Mouse (Mus musculus) layer of hippocampus, postnatal 10 days (tissue): Measurements from ENCODE around the gene Ndufb2. TPM values are rescaled to one million over a fixed set of nuclear protein-coding genes. Genes with fewer than 3 reads are reported as not detected.

Experiments used
- DNase-seq, 2 experiments: peaks; one replicate each; pipeline ENCODE4 v3.0.0; 2021; ENCODE audit warnings: low spot score in 2 of 2
- long read RNA-seq: library from polyadenylated mRNA; stranded (forward); transcript quantifications from one replicate; pipeline ENCODE4 v2.0.0, GENCODE M21; 2023
- total RNA-seq, 2 experiments: library from RNA; stranded (reverse); gene quantifications; 2 replicates each; pipeline ENCODE4 v1.2.3; 2021

Ndufb2 gene
- total RNA-seq: 100 to 1,000 TPM; 183 to 201 TPM
- long read RNA-seq, full-length matches to known transcripts: 243 of 293 reads
- long read RNA-seq, partial matches to known transcripts: 4 of 293 reads
- long read RNA-seq, other reads (novel, unspliced or antisense): 46 of 293 reads

- peak; percentile 94 to 95 for DNase-seq
Measured at GRCm38 (mm10) chr6:39592401-39593214, at the start of gene Ndufb2. Gene Ndufb2 (plus strand): TSS chr6:39592574.

DNA sequence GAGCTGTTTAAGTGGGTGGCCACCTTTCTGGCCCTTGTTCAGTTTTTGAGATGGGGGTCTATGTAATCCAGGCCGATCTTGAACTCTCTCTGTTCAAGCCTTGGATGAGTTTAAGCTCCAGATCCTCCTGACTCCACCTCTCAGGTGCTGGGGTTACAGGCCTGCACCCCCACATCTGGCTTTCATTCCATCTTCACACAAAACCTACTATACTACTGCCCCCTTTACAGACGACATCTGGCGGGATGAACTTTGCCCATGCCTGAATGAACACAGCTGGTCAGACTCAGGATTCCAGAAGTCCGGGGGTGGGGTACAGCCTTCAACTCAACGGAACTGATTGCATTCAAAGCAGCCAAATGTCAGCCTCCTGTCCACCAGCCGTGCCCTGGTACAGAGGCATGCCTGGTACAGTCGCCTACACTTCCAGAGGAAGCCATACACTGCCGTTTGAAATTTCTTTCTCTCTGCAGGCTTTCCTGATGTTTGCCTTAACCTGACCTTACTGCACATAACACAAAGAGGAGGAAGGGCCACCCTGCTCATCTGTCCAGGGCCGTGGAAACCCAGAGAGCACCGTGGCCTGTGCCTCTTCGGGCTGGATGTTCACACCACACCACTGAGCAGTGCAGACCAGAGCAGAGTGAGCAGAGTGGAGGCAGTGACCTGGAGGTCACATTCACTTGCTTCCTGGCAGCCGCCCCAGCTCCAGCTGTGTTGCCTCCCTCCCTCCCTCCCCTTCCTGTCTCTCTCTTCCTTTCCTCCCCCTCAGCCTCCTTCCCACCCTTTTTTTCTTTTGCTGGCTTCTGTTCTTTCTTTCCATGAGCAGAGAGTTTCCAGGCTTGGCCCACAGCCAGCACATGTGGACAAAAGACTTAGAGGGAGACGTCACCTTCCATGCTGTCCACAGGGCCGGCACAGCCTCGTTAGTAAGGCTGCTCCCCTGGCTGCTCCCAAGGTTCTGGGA, 49.5 kb upstream of the Ndufb2 start:
- DNase-seq: peak; percentile 65 to 68

GRCm38 (mm10) chr6:39543769-39544420, 48.5 kb upstream of the Ndufb2 start:
- no peak for DNase-seq

GRCm38 (mm10) chr6:39545474-39545873, 46.9 kb upstream of the Ndufb2 start:
- no peak for DNase-seq

DNA sequence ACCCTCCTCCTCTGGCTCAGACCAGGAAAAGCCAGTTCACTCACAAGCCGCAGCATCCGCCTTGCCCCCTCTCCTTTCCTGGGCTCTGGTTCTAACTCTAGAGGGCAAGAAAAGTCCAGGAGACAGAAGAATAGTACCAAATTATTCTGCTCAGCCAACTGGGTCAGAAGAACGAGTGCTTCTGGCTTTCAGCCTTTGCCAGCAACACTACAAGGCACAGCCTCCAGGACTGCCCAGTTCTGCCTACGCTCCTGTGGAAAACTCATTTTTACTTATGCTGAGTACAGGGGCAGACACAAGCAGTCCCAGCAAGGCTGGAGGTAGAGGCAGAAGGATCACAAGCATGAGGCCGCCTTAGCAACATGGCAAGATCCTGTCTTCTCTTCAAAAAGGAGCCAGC, 44.3 kb upstream of the Ndufb2 start:
- DNase-seq: no peak

GRCm38 (mm10) chr6:39551981-39552636, 40.3 kb upstream of the Ndufb2 start:
- DNase-seq: no peak

GRCm38 (mm10) chr6:39554888-39555647, 37.3 kb upstream of the Ndufb2 start:
- DNase-seq: no peak

- no peak for DNase-seq
Measured at GRCm38 (mm10) chr6:39555648-39555945, 36.8 kb upstream of the Ndufb2 start.

DNA sequence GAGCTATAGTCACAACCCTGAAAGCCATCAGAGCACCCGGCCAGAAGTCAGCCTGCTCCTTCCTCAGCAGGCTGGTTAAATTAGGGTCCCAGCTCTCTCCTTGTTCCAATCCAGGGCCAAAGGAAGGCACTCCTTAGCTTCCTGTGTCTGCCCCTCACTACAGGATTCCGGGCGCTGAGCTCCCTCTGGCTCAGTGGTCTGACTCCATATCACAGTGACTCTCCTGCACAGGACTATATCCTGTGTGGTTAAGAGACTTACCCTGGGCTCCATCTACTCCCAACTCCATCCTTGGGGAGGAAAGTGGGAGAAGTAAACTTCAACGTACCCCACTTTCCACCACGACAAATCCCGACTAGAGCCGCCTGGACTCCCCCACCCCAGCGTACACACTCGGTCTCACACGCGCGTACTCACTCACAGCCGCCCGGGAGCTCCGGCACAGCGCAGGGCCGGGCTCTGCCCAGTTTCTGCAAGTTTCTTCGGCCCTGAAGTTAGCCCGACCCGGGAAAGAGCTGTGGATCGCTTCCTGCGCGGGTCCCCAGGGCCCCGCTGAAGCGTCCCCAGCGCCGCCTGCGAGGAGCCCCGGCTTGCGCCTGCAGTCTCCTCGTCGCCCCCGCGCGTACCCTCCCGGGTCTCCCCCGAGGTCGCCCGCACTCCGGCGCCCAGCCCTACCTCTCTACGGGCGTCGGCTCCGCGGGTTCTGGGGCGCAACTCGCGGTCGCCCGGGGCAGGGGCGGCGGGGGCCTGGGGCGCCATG, 35.3 kb upstream of the Ndufb2 start:
- DNase-seq: peak; percentile 49 to 61

GRCm38 (mm10) chr6:39557723-39558261, 34.6 kb upstream of the Ndufb2 start, which contains the start of gene Dennd2a:
Gene Dennd2a (minus strand): TSS chr6:39557867.
- peak; percentile 89 to 94 for DNase-seq

GRCm38 (mm10) chr6:39559276-39559939, 33.0 kb upstream of the Ndufb2 start:
- DNase-seq: no peak

DNA sequence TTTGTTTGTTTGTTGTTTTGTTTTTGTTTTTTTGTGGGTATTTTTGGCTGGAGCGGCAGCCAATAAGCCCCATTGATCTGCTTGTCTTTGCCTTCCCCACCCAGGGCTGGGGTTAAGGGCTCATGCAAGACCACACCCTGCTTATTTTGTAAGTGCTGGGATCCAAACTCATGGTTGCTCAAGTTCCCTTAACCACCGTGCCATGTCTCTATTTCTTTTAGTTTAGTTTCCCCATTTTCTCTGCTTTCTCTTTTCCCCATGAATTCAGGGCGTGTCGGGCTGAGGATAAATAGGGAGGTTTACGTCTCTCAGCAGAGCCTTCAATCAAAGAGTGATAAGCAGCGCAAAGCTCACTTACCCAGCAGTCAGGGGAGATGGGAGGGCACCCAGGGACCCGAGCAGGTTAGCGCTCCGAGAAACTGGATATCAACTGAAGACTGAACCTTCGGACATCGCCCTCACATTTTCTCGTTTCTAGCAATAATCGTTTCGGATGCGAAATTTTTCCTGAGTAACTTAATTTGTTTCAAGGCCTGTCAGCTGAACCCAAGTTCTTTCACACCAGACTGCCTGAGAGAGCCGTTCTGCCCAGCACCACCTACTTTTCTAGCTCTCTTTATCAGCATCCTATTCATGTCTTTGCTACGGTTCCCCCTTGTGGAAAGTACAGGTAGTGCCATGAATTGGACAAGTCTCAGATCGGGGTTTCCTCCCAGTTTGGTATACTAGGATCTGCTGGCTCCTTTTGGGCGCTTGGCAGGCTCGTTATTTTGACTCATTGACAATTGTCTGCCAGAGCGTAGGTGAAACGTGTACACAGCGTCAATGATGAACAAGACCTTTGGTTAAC, 30.0 kb upstream of the Ndufb2 start:
- DNase-seq: peak; percentile 82 to 88

GRCm38 (mm10) chr6:39567528-39567927, 24.8 kb upstream of the Ndufb2 start:
- DNase-seq: peak in 1 of 2 experiments; percentile 45

DNA sequence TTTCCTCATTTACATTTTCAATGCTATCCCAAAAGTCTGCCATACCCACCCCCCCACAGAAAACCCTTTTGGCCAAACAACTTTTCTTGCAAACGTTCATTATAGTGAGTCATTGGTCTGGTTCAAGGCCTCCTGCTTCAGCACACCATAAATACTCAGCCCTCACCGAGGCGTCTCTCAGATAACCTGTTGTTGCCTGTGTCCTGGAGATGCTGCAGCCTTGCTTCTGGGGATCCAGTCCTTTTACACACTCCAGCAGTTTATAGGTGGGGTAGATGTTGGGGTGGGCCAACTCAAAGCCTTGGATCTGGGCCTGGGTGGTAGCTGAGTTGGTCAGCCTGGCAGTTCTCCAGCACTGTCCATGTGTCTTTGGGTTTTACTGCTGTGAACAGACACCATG, 21.9 kb upstream of the Ndufb2 start:
- DNase-seq: no peak

- DNase-seq: peak; percentile 65 to 80
Measured at GRCm38 (mm10) chr6:39573791-39574554, 18.4 kb upstream of the Ndufb2 start, which contains the start of gene Adck2. Gene Adck2 (plus strand): TSS chr6:39573873.

- DNase-seq: no peak
Measured at GRCm38 (mm10) chr6:39574555-39574869, 17.9 kb upstream of the Ndufb2 start.

GRCm38 (mm10) chr6:39574951-39575350, 17.4 kb upstream of the Ndufb2 start:
- DNase-seq: no peak
